Mouse (Mus musculus) cerebellum, adult 2 months (tissue): ENCODE results near the gene Tmem116. TPM values are rescaled to one million over a fixed set of nuclear protein-coding genes. Genes with fewer than 3 reads are reported as not detected.

Experiments used
- DNase-seq, 2 experiments: peaks; one replicate each; pipeline ENCODE4 v3.0.0; 2021
- H3K27ac ChIP-seq: fragments of 200-500 bp; 2 replicates; pipeline ENCODE4 v1.5.1; 2012; ENCODE audit warnings: low read length, control low read depth, inconsistent platforms; ENCODE audit not compliant: insufficient read depth
- H3K27me3 ChIP-seq: fragments of 200-500 bp; 2 replicates; pipeline ENCODE4 v1.6.1; 2012; ENCODE audit warnings: inconsistent platforms, mild to moderate bottlenecking, low read length, moderate library complexity; ENCODE audit not compliant: control insufficient read depth, insufficient read depth
- H3K4me1 ChIP-seq: fragments of 200-500 bp; 2 replicates; pipeline ENCODE4 v1.6.1; 2011; ENCODE audit warnings: low read length; ENCODE audit not compliant: control insufficient read depth, insufficient read depth
- H3K4me3 ChIP-seq: fragments of 200-500 bp; replicated peaks from 2 replicates; pipeline ENCODE3; 2011; ENCODE audit warnings: mild to moderate bottlenecking, low read depth, low read length, control low read depth; ENCODE audit not compliant: insufficient read depth
- CTCF ChIP-seq: fragments of 200-500 bp; IDR thresholded peaks from 2 replicates; pipeline ENCODE4 v1.5.1; 2011; ENCODE audit warnings: low read depth, mild to moderate bottlenecking, control low read depth, low read length, moderate library complexity, borderline replicate concordance; ENCODE audit not compliant: insufficient read depth
- POLR2A ChIP-seq: fragments of 200-500 bp; IDR thresholded peaks from 2 replicates; pipeline ENCODE4 v1.6.1; 2011; ENCODE audit warnings: low read length, control low read depth, borderline replicate concordance; ENCODE audit not compliant: insufficient read depth
- WGBS: fragments of 180-500 bp; shearing (Covaris S2); methylation state at CpG from one replicate; pipeline ENCODE4 v1.1.7; 2018; 5-methylcytosine and 5-hydroxymethylcytosine counted together
- polyA plus RNA-seq: library from polyadenylated mRNA; depleted of rRNA; stranded (reverse); fragments of >200 nt; gene quantifications from 2 replicates; pipeline ENCODE4 v1.2.3, GENCODE M21; 2012

Gene Tmem116
- polyA plus RNA-seq, 1 experiment: 2.8 TPM

DNA sequence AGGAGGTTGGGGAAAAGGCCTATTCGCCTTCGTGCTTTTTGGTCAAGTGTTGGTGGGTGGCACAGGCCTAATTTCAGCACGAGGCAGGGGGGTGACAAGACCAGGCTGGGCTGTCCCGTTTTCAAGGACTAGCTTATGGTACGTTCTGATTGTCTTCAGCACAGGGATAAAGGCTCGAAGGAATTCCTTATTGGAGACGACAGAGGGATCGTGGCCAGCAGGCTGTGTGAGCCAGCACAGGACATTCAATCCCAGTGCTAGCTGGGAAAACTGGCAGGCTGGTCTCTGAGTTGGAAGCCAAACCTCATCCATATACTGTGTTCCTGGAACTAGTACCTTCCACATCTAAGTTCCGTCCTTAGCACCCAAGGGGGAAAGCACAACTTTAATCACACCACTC, 1.2 kb downstream of the Tmem116 start:
- DNase-seq: peak in 1 of 2 experiments; percentile 63
- Histone ChIP-seq H3K4me3 (peak overlapping the region; percentile 72), H3K27me3 (no peaks in the 10 kb centered on the region), H3K4me1 (peaks cover 4% of the 10 kb centered on the region; the same call in 1 of the 2 replicates), H3K27ac (peak overlapping the region; percentile 92)
- WGBS: under 1% methylated on average over 9 of the region's 9 CpGs
- TF ChIP-seq POLR2A (no peak), CTCF (no peak)

- TF ChIP-seq POLR2A (no peak), CTCF (no peak)
- Histone ChIP-seq H3K4me1 (peaks cover 4% of the 10 kb centered on the region; the same call in 1 of the 2 replicates), H3K27ac (no peak overlapping the region), H3K27me3 (no peaks in the 10 kb centered on the region), H3K4me3 (no peak overlapping the region)
- WGBS: 88% methylated on average over 13 of the region's 13 CpGs
- DNase-seq: no peak
These were observed 2.2 kb downstream of the Tmem116 start for GRCm38 (mm10) chr5:121453743-121454502.

- Histone ChIP-seq H3K4me3 (no peak overlapping the region), H3K27ac (no peak overlapping the region), H3K4me1 (peaks cover 4% of the 10 kb centered on the region; the same call in 1 of the 2 replicates), H3K27me3 (no peaks in the 10 kb centered on the region)
- 97% methylated on average over 3 of the region's 3 CpGs for WGBS
- no peak for DNase-seq
- TF ChIP-seq CTCF (no peak), POLR2A (no peak)
These were observed 2.8 kb downstream of the Tmem116 start for GRCm38 (mm10) chr5:121454503-121454782.

- no peak for DNase-seq
- no peaks in the 10 kb centered on the region for H3K27me3 ChIP-seq
- peaks cover 4% of the 10 kb centered on the region; the same call in 1 of the 2 replicates for H3K4me1 ChIP-seq
- H3K27ac ChIP-seq: no peak overlapping the region
- TF ChIP-seq POLR2A (no peak), CTCF (no peak)
- no peak overlapping the region for H3K4me3 ChIP-seq
- WGBS: 71% methylated on average over 9 of the region's 9 CpGs
These were observed 4.0 kb downstream of the Tmem116 start for GRCm38 (mm10) chr5:121455510-121456265.

DNA sequence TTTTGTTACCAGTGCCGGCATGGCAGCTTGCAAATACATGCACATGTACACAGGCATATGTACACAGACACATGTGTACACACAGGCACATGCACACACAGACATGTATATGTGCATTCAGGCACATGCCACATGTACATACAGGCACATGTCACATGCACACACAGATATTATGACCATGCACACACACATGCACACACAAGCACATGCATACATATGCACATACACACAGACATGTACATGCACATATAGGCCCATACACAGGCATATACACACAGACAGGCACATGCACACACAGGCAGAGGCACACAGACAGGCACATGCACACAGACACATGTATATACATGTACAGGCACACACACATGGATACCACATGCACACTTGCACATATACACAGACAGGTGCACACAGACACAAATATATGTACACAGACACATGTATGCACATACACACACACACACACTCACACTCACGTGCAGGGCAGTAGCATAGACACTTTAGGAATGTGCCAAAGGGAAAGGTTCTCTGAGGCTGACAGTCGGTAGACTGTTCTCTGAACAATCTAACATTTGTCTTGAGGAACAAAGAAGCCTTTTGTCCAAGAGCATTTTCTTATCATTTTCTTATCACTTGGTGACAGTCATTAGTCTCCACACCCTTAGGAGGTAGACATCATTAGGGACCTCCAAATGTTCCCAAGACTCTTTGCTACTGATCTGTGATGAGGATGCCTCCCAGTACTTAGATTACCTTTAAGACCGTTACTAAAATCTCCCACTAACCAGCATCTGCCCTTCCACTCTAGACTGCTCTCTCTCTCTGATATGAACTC, 9.9 kb downstream of the Tmem116 start:
- no peak for TF ChIP-seq POLR2A
- no peak for TF ChIP-seq CTCF
- 65% methylated on average over 4 of the region's 4 CpGs for WGBS

DNA sequence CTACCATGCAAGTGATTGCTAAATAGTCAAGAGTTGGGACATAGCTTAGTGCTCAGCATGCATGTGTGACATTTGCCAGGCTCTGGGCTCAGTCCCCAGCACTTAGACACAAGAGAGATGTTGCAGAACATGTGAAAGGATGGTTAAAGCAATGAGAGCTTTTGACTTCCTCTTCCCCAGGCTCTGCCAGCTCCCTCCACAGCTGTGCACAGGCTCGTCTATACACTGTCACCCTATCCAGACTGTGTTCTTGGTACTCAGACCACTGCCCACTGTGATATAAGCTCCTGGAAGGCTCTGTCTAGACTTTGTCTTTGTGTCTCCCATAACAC, 10.4 kb downstream of the Tmem116 start:
- H3K27me3 ChIP-seq: no peaks in the 10 kb centered on the region
- TF ChIP-seq POLR2A (no peak), CTCF (no peak)
- no peaks in the 10 kb centered on the region for H3K4me1 ChIP-seq
- no peak overlapping the region for H3K4me3 ChIP-seq
- no peak overlapping the region for H3K27ac ChIP-seq
- DNase-seq: no peak
- WGBS: 31% methylated on average over 1 of the region's 1 CpGs

More for the DNA sequence above, 9.9 kb downstream of the Tmem116 start:
- DNase-seq: no peak
- no peak overlapping the region for H3K4me3 ChIP-seq
- no peaks in the 10 kb centered on the region for H3K27me3 ChIP-seq
- no peak overlapping the region for H3K27ac ChIP-seq
- no peaks in the 10 kb centered on the region for H3K4me1 ChIP-seq

GRCm38 (mm10) chr5:121462967-121463366, 11.3 kb downstream of the Tmem116 start:
- DNase-seq: no peak
- Histone ChIP-seq H3K4me3 (no peak overlapping the region), H3K27ac (no peak overlapping the region), H3K4me1 (no peaks in the 10 kb centered on the region), H3K27me3 (no peaks in the 10 kb centered on the region)
- WGBS: 72% methylated on average over 5 of the region's 5 CpGs
- TF ChIP-seq CTCF (no peak), POLR2A (no peak)
